Mouse (Mus musculus) heart, embryonic 15.5 days (tissue): ENCODE measurements around the gene Ptk7. TPM values are rescaled to one million over a fixed set of nuclear protein-coding genes. Genes with fewer than 3 reads are reported as not detected.

Source experiments
- ATAC-seq: fragments of 200-750 bp; cut with Nextera tagmentation; replicated peaks from 2 replicates; pipeline ENCODE4 v1.8.0; 2017; ENCODE audit warnings: low read depth, moderate TSS enrichment; ENCODE audit not compliant: insufficient number of reproducible peaks, insufficient read depth, low FRiP score
- H3K27ac ChIP-seq: fragments of 300-500 bp; sonication (generic); 2 replicates; pipeline ENCODE4 v1.5.1; 2015; ENCODE audit warnings: mild to moderate bottlenecking, inconsistent platforms
- H3K27me3 ChIP-seq: fragments of 300-500 bp; sonication (generic); 2 replicates; pipeline ENCODE4 v1.6.1; 2015; ENCODE audit warnings: inconsistent platforms
- H3K36me3 ChIP-seq: fragments of 300-500 bp; sonication (generic); 2 replicates; pipeline ENCODE4 v1.6.1; 2015; ENCODE audit warnings: mild to moderate bottlenecking, inconsistent platforms
- H3K4me1 ChIP-seq: fragments of 300-500 bp; sonication (generic); replicated peaks from 2 replicates; pipeline ENCODE4 v1.6.1; 2015; ENCODE audit warnings: inconsistent platforms
- H3K4me2 ChIP-seq: fragments of 300-500 bp; sonication (generic); 2 replicates; pipeline ENCODE4 v1.6.1; 2015; ENCODE audit warnings: inconsistent platforms, mild to moderate bottlenecking, moderate library complexity
- H3K4me3 ChIP-seq: fragments of 300-500 bp; sonication (generic); 2 replicates; pipeline ENCODE4 v1.5.1; 2015; ENCODE audit warnings: mild to moderate bottlenecking, inconsistent platforms
- H3K9ac ChIP-seq: fragments of 300-500 bp; sonication (generic); 2 replicates; pipeline ENCODE4 v1.6.1; 2015; ENCODE audit warnings: mild to moderate bottlenecking, inconsistent platforms
- H3K9me3 ChIP-seq: fragments of 300-500 bp; sonication (generic); replicated peaks from 2 replicates; pipeline ENCODE4 v1.6.1; 2016; ENCODE audit warnings: inconsistent platforms
- WGBS: fragments of 180-500 bp; shearing (Covaris S2); methylation state at CpG from one replicate; pipeline ENCODE4 v1.1.7; 2015; ENCODE audit warnings: mixed read lengths; 5-methylcytosine and 5-hydroxymethylcytosine counted together
- polyA plus RNA-seq: library from polyadenylated mRNA; unstranded; fragments of >200 nt; fragmentation: Nextera tagmentation; extraction: Ambion mirVana; gene quantifications from 2 replicates; pipeline ENCODE4 v1.2.1, GENCODE M21; 2015

Ptk7 gene
- polyA plus RNA-seq, 1 experiment from 2014 or later = 34.1 TPM

- Histone ChIP-seq H3K4me1 (peaks cover 84% of the 10 kb centered on the region), H3K4me2 (peak overlapping the region; percentile 40; the same call in 1 of the 2 replicates), H3K9me3 (no peaks in the 10 kb centered on the region), H3K27ac (peak overlapping the region; percentile 83), H3K9ac (no peak overlapping the region), H3K4me3 (no peak overlapping the region), H3K36me3 (no peaks in the 10 kb centered on the region), H3K27me3 (no peaks in the 10 kb centered on the region)
- no peak for ATAC-seq
- 39% methylated on average over 16 of the region's 16 CpGs for WGBS
These were observed 9.5 kb downstream of the Ptk7 start for GRCm38 (mm10) chr17:46619683-46620357.

GRCm38 (mm10) chr17:46618769-46619682 is 10.3 kb downstream of the Ptk7 start:
- Histone ChIP-seq H3K9me3 (no peaks in the 10 kb centered on the region), H3K27ac (peak overlapping the region; percentile 83), H3K4me1 (peaks cover 77% of the 10 kb centered on the region), H3K9ac (peak overlapping the region; percentile 49), H3K4me3 (peak overlapping the region; percentile 5), H3K36me3 (no peaks in the 10 kb centered on the region), H3K4me2 (peak overlapping the region; percentile 40), H3K27me3 (no peaks in the 10 kb centered on the region)
- ATAC-seq = no peak
- 19% methylated on average over 27 of the region's 27 CpGs for WGBS

- 0 out of 2 replicates have a peak, but pooled peaks have one; percentile 33 for ATAC-seq
- H3K27ac ChIP-seq = peak overlapping the region; percentile 83
- H3K4me1 ChIP-seq = peaks cover 77% of the 10 kb centered on the region
- WGBS = 11% methylated on average over 6 of the region's 6 CpGs
- H3K4me2 ChIP-seq = peak overlapping the region; percentile 40
- no peaks in the 10 kb centered on the region for H3K36me3 ChIP-seq
- H3K27me3 ChIP-seq = no peaks in the 10 kb centered on the region
- no peaks in the 10 kb centered on the region for H3K9me3 ChIP-seq
- peak overlapping the region; percentile 49 for H3K9ac ChIP-seq
- peak overlapping the region; percentile 5 for H3K4me3 ChIP-seq
These were observed 10.9 kb downstream of the Ptk7 start for GRCm38 (mm10) chr17:46618394-46618768.

GRCm38 (mm10) chr17:46617799-46618198 is 11.5 kb downstream of the Ptk7 start:
- ATAC-seq = no peak
- Histone ChIP-seq H3K27me3 (no peaks in the 10 kb centered on the region), H3K9me3 (no peaks in the 10 kb centered on the region), H3K27ac (peak overlapping the region; percentile 83), H3K4me1 (peaks cover 79% of the 10 kb centered on the region), H3K4me2 (peak overlapping the region; percentile 40), H3K4me3 (peak overlapping the region; percentile 5), H3K9ac (peak overlapping the region; percentile 49; the same call in 1 of the 2 replicates), H3K36me3 (no peaks in the 10 kb centered on the region)
- WGBS = 52% methylated on average over 12 of the region's 12 CpGs

GRCm38 (mm10) chr17:46613229-46613628 is 16.1 kb downstream of the Ptk7 start:
- Histone ChIP-seq H3K36me3 (no peaks in the 10 kb centered on the region), H3K4me1 (peaks cover 60% of the 10 kb centered on the region), H3K4me2 (no peak overlapping the region), H3K27me3 (no peaks in the 10 kb centered on the region), H3K9me3 (no peaks in the 10 kb centered on the region), H3K9ac (no peak overlapping the region), H3K4me3 (no peak overlapping the region), H3K27ac (peak overlapping the region; percentile 42)
- WGBS = 47% methylated on average over 3 of the region's 3 CpGs
- ATAC-seq = no peak

- Histone ChIP-seq H3K36me3 (no peaks in the 10 kb centered on the region), H3K4me3 (no peak overlapping the region), H3K9me3 (no peaks in the 10 kb centered on the region), H3K9ac (peak overlapping the region; percentile 28), H3K4me1 (peaks cover 56% of the 10 kb centered on the region), H3K27me3 (no peaks in the 10 kb centered on the region), H3K4me2 (0 out of 2 replicates have a peak overlapping the region, but pooled peaks have one; percentile 4), H3K27ac (peak overlapping the region; percentile 42; the same call in 1 of the 2 replicates)
- WGBS = 33% methylated on average over 4 of the region's 4 CpGs
- ATAC-seq = no peak
These were observed 16.5 kb downstream of the Ptk7 start for GRCm38 (mm10) chr17:46612820-46613219.

GRCm38 (mm10) chr17:46612189-46612588 is 17.1 kb downstream of the Ptk7 start:
- Histone ChIP-seq H3K4me2 (no peak overlapping the region), H3K36me3 (no peaks in the 10 kb centered on the region), H3K27ac (peak overlapping the region; percentile 42), H3K9me3 (no peaks in the 10 kb centered on the region), H3K4me3 (no peak overlapping the region), H3K9ac (no peak overlapping the region), H3K27me3 (no peaks in the 10 kb centered on the region), H3K4me1 (peaks cover 50% of the 10 kb centered on the region)
- WGBS = 70% methylated on average over 2 of the region's 2 CpGs
- no peak for ATAC-seq

- H3K27ac ChIP-seq = no peak overlapping the region
These were observed 18.0 kb downstream of the Ptk7 start for GRCm38 (mm10) chr17:46611316-46611715.

GRCm38 (mm10) chr17:46609721-46610514 is 19.4 kb downstream of the Ptk7 start:
- 58% methylated on average over 15 of the region's 15 CpGs for WGBS
- peaks cover 42% of the 10 kb centered on the region for H3K4me1 ChIP-seq
- no peaks in the 10 kb centered on the region for H3K9me3 ChIP-seq
- peak overlapping the region; percentile 20 for H3K4me2 ChIP-seq
- peak; percentile 68; the same call in 1 of the 2 replicates for ATAC-seq
- H3K9ac ChIP-seq = no peak overlapping the region
- peak overlapping the region; percentile 41 for H3K27ac ChIP-seq
- no peaks in the 10 kb centered on the region for H3K27me3 ChIP-seq
- H3K4me3 ChIP-seq = no peak overlapping the region
- H3K36me3 ChIP-seq = no peaks in the 10 kb centered on the region

More at GRCm38 (mm10) chr17:46611316-46611715, 18.0 kb downstream of the Ptk7 start:
- Histone ChIP-seq H3K36me3 (no peaks in the 10 kb centered on the region), H3K27me3 (no peaks in the 10 kb centered on the region), H3K4me3 (no peak overlapping the region), H3K4me2 (no peak overlapping the region), H3K9ac (no peak overlapping the region), H3K9me3 (no peaks in the 10 kb centered on the region), H3K4me1 (peaks cover 42% of the 10 kb centered on the region)
- no peak for ATAC-seq
- 95% methylated on average over 6 of the region's 6 CpGs for WGBS

GRCm38 (mm10) chr17:46605987-46606386 is 23.3 kb downstream of the Ptk7 start:
- H3K4me1 ChIP-seq = peaks cover 35% of the 10 kb centered on the region
- H3K4me3 ChIP-seq = no peak overlapping the region
- H3K27ac ChIP-seq = no peak overlapping the region
- H3K4me2 ChIP-seq = no peak overlapping the region
- H3K9me3 ChIP-seq = no peaks in the 10 kb centered on the region
- H3K27me3 ChIP-seq = no peaks in the 10 kb centered on the region
- no peak overlapping the region for H3K9ac ChIP-seq
- ATAC-seq = no peak
- no peaks in the 10 kb centered on the region for H3K36me3 ChIP-seq
- WGBS = 79% methylated on average over 12 of the region's 12 CpGs

GRCm38 (mm10) chr17:46605126-46605525 is 24.2 kb downstream of the Ptk7 start:
- Histone ChIP-seq H3K27ac (no peak overlapping the region), H3K4me2 (no peak overlapping the region), H3K4me3 (no peak overlapping the region), H3K9ac (no peak overlapping the region), H3K4me1 (peaks cover 27% of the 10 kb centered on the region), H3K27me3 (no peaks in the 10 kb centered on the region), H3K36me3 (no peaks in the 10 kb centered on the region), H3K9me3 (no peaks in the 10 kb centered on the region)
- WGBS = 80% methylated on average over 5 of the region's 5 CpGs
- ATAC-seq = no peak
